Mouse (Mus musculus): ENCODE results near the gene Gm156.
"Not testable (repeated sequence)": the region's sequence is repeated elsewhere in the genome, so short reads cannot be mapped to it uniquely, and the experiment has no call there.

The Gm156 gene

DNA sequence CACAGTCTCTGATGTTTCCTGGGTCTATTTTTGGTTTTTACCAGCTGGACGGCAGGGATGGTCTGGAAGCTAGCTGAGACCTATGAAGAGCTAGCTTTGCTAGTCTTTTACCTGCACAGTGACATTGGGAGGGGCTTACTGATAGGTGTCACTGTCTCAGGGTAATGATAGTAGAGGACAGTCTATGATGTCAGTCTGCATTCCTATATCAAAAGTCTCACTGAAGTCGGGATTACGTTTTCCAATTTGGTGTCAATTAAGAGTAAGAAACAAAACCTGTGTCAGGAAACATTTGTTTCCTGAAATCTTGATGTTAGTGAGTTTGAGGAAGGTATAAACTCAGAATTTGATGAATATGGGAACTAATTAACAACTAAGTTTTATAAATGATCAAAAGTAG, at the start of gene Gm156:
Gm156 (minus strand) TSS at position 101 of the 400 bp plus-strand sequence.
- DNase-seq (ENCODE audit: low read depth, low spot score) = not testable (repeated sequence)

DNA sequence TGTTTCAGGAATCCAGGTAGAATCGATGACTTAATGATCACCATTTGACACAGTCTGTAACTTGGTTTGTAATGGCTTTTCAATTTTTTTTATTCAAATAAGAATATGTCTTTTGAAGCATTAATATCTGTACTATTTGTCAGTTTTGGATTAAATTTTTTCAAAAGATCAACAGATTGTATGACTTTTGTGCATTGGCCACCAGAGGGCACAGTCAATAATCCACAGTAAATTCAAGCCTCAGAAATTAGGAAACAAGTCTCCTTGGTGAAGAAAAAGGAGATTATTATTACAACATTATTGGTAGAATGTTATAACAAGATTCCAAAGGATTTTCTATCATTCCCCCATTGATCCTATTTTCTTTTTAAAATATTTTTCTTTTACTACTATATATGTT, 41.5 kb upstream of the Gm156 start:
- DNase-seq (ENCODE audit: low read depth, low spot score) = no peak

GRCm38 (mm10) chr6:129824004-129824403, 39.9 kb upstream of the Gm156 start:
- no peak for DNase-seq (ENCODE audit: low read depth, low spot score)

DNA sequence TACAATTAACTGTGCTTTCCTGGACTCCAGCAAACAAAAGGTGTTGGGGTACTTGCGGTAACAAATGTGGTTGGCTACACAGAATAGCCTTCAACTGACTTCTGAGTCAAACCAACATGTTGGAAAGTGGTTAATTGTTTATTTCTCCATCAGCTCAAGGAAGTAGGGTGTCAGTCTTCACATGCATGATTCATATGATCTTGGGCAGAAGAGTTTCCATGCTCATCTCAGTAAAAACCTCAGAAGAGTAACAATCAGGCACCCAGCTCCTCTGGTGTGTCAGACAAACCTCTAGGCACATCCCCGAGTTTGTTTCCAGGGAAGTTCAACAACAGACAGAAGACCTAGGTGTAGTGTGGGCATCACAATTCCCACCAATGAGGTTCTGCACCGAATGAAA, 33.7 kb upstream of the Gm156 start:
- no peak for DNase-seq (ENCODE audit: low read depth, low spot score)

- no peak for DNase-seq (ENCODE audit: low read depth, low spot score)
These were observed 36.4 kb downstream of the Gm156 start for GRCm38 (mm10) chr6:129747654-129748032.

DNA sequence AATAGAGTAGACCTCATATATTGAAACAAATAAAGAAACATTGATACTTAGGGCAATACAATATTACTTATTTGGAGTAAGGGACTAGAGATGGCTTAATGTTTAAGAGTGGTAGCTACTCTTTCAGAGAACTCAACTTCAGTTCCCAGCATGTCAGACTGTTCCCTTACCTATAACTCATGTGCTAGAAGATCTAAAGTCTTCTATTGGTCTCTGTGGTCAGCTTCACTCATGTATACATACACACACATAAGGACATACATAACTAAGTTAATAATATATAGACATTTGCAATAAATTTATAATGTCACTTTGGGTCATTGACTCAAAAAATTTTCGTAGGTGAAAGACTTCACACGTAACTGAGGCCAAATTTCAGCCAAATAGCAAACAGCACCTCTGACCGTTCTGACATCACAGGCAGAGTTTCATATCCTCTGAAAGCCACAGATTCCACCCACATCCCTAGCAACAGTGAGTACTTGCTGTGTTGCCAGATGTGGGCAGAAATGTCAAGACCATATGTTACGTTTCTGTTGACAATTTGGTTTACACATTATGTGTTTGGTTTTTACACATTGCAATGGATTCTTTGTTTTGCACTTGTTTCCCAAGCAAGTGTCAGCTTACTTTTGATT, 36.9 kb downstream of the Gm156 start:
- DNase-seq (ENCODE audit: low read depth, low spot score) = peak; percentile 5

DNA sequence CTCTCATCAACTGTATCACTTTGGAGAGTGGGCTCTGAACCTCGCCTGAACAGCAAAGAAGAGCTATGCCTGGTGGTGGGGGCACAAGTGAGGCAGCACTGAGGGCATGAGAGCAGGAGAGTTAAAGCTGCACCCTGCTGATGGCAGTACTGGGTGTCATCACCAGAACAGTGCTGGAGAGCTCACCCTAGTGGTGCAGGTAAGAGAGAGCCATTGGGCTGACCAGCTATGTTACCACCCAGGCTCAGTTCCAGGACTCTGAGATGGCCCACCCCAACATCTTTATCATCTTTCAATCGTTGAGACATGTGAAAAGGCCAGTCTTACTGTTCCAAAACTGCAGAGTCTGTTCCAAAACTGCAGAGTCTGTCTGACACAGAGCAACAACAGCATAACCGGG, 37.9 kb downstream of the Gm156 start:
- DNase-seq (ENCODE audit: low read depth, low spot score) = no peak

DNA sequence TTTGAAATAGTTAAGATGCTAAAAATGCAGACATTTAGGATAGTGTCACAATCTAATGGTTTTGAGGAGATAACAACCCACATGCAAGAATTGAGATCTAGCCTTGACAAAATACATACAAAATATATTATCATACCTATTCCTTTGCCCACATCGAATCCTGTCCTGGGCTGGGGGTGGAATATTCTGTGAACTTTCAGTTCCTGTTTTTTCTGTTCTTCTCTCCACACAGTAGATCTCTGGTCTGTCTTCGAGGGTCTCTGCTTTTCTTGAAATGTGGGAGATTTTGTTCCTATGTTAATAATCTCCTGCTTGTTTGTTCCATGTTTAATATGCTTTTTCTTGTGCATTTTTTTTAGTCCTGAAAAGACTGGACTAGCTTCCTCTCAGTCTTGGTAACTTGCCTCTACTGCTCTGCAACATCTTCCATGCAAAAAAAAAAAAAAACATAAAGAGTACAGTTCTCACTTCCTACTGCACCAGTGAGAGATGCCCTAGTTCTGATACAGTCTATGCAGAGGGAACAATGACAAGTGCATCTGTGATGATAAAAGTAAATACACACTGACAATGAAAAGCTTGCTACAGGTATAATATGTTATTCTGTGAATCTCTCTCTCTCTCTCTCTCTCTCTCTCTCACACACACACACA, 43.9 kb downstream of the Gm156 start, which contains the start of gene Klri2:
Klri2 (minus strand) TSS at position 416 of the 653 bp plus-strand sequence.
- no peak for DNase-seq (ENCODE audit: low read depth, low spot score)

DNA sequence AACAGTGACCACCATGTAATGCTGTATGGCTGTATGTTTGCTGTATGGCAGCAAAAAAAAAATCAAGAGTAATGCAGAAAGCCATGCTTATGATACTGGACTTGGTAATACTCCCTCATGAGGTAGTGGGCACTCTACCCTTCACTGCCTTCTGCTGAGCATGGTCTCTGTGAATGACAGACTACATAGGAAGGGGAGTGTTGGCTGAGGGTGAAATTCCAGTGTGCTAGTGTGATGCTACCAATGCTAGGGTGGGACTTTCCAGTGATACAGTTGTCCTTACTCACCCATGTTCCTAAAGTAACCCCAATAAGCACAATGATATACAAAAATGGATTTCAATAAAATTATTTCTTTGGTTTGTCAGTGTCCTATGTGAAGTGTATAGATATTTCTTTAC, 47.7 kb downstream of the Gm156 start:
- DNase-seq (ENCODE audit: low read depth, low spot score) = no peak

GRCm38 (mm10) chr6:129727237-129727636, 56.8 kb downstream of the Gm156 start:
- no peak for DNase-seq (ENCODE audit: low read depth, low spot score)

- no peak for DNase-seq (ENCODE audit: low read depth, low spot score)
These were observed 62.7 kb downstream of the Gm156 start for GRCm38 (mm10) chr6:129721390-129721789.

DNA sequence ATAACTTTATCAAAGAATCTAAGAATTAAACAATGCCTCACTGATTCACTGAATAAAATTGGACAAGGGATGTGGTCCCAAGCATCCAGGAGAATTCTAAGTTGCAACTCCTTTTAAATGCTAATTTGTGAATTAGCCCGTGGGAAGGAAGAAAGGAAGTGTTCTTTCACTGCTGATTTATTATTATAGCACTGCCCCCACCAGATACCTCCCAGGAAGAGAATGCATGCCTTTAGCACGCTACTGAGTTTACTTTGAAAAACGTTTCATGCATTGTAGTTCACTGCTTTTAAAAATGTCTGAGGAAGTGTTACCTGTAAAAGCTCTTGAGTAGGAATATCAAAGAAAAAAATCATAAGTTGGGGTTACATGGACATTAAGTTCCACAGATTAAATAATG, 63.6 kb downstream of the Gm156 start:
- DNase-seq (ENCODE audit: low read depth, low spot score) = no peak

GRCm38 (mm10) chr6:129717032-129717431, 67.0 kb downstream of the Gm156 start, which contains the start of gene Klri1:
Gene Klri1 (minus strand): TSS chr6:129717132.
- DNase-seq (ENCODE audit: low read depth, low spot score) = no peak

All from CD4-positive, CD25-positive, alpha-beta regulatory T cell, adult 2 months (primary cell).